Mouse (Mus musculus) lung, embryonic 15.5 days (tissue): ENCODE results near the gene Acbd5. TPM values are rescaled to one million over a fixed set of nuclear protein-coding genes. Genes with fewer than 3 reads are reported as not detected.
A peak's percentile ranks its signal among the peaks of the same experiment; 100 is the strongest.

ENCODE experiments used
- ATAC-seq: fragments of 200-750 bp; cut with Nextera tagmentation; 2 replicates; pipeline ENCODE4 v1.8.0; 2017; ENCODE audit warnings: moderate number of reproducible peaks, borderline replicate concordance; ENCODE audit not compliant: low FRiP score, low TSS enrichment; ENCODE audit errors: extremely low read depth
- H3K27ac ChIP-seq: fragments of 300-500 bp; sonication (generic); 2 replicates; pipeline ENCODE4 v1.5.1; 2015; ENCODE audit warnings: moderate library complexity, mild to moderate bottlenecking, inconsistent platforms
- H3K27me3 ChIP-seq: fragments of 300-500 bp; sonication (generic); 2 replicates; pipeline ENCODE4 v1.6.1; 2015; ENCODE audit warnings: inconsistent platforms
- H3K36me3 ChIP-seq: fragments of 300-500 bp; sonication (generic); 2 replicates; pipeline ENCODE4 v1.6.1; 2015; ENCODE audit warnings: inconsistent platforms
- H3K4me1 ChIP-seq: fragments of 300-500 bp; sonication (generic); 2 replicates; pipeline ENCODE4 v1.6.1; 2015; ENCODE audit warnings: inconsistent platforms
- H3K4me2 ChIP-seq: fragments of 300-500 bp; sonication (generic); 2 replicates; pipeline ENCODE4 v1.6.1; 2015; ENCODE audit warnings: inconsistent platforms, mild to moderate bottlenecking, moderate library complexity
- H3K4me3 ChIP-seq: fragments of 300-500 bp; sonication (generic); 2 replicates; pipeline ENCODE4 v1.5.1; 2015; ENCODE audit warnings: mild to moderate bottlenecking, inconsistent platforms
- H3K9ac ChIP-seq: fragments of 300-500 bp; sonication (generic); 2 replicates; pipeline ENCODE4 v1.6.1; 2015; ENCODE audit warnings: inconsistent platforms
- H3K9me3 ChIP-seq: fragments of 300-500 bp; sonication (generic); 2 replicates; pipeline ENCODE4 v1.6.1; 2016; ENCODE audit warnings: inconsistent platforms
- WGBS: fragments of 180-500 bp; shearing (Covaris S2); methylation state at CpG from one replicate; pipeline ENCODE4 v1.1.7; 2015; 5-methylcytosine and 5-hydroxymethylcytosine counted together
- polyA plus RNA-seq: library from polyadenylated mRNA; unstranded; fragments of >200 nt; fragmentation: Nextera tagmentation; extraction: Ambion mirVana; gene quantifications from 2 replicates; pipeline ENCODE4 v1.2.1, GENCODE M21; 2015

Acbd5 gene
- polyA plus RNA-seq, 1 experiment from 2014 or later = 30.7 TPM

DNA sequence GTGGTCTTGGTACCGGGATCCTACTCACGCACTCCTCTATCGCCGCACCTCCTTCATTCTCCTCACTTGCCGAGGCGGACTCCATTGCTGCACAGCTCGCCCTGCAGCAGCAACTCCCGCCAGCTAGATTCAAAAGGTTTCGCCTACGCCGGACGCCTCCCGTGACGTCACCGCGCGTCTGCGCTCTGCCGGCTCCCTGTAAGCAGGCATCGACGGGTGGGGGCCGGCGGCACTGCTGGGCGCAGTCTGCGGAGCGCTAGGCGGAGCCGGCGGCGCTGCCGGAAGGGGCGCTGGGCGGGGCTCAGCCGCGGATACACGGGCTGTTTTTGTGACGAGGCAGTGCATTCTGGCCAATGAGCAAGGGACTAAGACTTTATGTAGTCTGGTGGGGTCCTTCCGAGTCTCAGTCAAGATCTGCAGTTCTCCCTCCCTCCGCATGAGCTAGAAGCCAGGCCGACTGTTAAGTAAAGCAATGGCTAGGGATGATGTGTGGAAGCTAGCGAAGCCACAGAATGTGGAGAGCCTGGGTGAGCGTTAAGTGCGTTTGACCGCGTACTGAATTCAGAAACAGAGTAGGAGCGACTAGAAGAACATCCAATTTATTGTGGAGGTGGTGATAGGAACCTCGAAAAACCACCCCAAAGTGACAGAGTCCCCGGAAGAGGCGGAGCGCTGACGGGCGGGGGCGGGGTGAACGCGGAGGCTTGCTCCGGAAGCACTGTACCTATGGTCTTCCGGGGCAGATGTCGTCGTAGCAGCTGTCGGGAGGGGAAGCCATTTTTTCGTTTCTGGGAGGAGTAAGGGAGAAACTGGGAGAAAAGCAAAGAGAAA, 88.0 kb downstream of the Acbd5 start, which contains the start of the genes Mastl and Yme1l1:
Gene Mastl (minus strand): TSS at position 248 of the 831 bp plus-strand sequence.
Gene Yme1l1 (plus strand): TSS at position 593 of the 831 bp plus-strand sequence.
- H3K27me3 ChIP-seq = no peaks in the 10 kb centered on the region
- H3K4me1 ChIP-seq = peaks cover 26% of the 10 kb centered on the region
- peak within 1 kb of the TSS; percentile 99 for H3K27ac ChIP-seq
- H3K4me3 ChIP-seq = peak within 1 kb of the TSS; percentile 90
- H3K9ac ChIP-seq = peak within 1 kb of the TSS; percentile 85
- H3K9me3 ChIP-seq = no peaks in the 10 kb centered on the region
- WGBS = under 1% methylated on average over 61 of the region's 61 CpGs
- peak within 1 kb of the TSS; percentile 64 for H3K4me2 ChIP-seq
- H3K36me3 ChIP-seq = peaks cover 1% of the 10 kb centered on the region; the same call in 1 of the 2 replicates
- peak; percentile 100 for ATAC-seq

DNA sequence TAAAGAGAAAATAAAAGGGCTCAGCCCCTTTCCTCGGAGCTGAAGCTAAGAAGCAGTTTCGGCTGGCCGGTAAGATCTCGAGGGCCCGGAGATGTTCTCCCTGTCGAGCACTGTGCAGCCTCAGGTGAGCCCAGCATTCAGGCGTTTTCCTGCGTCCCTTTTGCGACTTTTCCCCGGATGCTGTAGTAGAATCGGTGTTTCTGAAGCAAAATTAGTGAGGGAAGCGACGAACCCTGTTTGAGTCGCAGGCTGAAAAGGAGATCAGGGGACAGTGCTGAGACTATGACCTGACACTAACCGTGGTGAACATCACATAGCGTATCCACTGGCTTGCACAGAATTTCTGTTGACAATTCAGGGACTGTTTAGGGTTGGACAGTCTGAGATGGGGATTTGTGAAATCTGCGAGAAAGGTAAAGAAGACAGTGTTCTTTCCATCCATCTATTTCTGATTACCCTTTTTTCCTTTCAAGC, 88.7 kb downstream of the Acbd5 start:
- Histone ChIP-seq H3K27ac (peak overlapping the region; percentile 99), H3K36me3 (peaks cover 4% of the 10 kb centered on the region; the same call in 1 of the 2 replicates), H3K9me3 (no peaks in the 10 kb centered on the region), H3K4me1 (peaks cover 26% of the 10 kb centered on the region), H3K9ac (peak overlapping the region; percentile 85), H3K4me3 (peak overlapping the region; percentile 90), H3K27me3 (no peaks in the 10 kb centered on the region), H3K4me2 (peak overlapping the region; percentile 64)
- no peak; the same call in 1 of the 2 replicates for ATAC-seq
- under 1% methylated on average over 17 of the region's 17 CpGs for WGBS

Other genes starting within 250 kb of the Acbd5 start
- 20.3 and 21.6 TPM in 2 replicates for gene Pdss1, start 172.6 kb upstream of the Acbd5 start, polyA plus RNA-seq
- 47.1 and 50.6 TPM in 2 replicates for gene Abi1, start 27.9 kb upstream of the Acbd5 start, polyA plus RNA-seq
- 13.1 and 15.2 TPM in 2 replicates for gene Mastl, start 87.9 kb downstream of the Acbd5 start, polyA plus RNA-seq
- gene Yme1l1, start 88.2 kb downstream of the Acbd5 start, polyA plus RNA-seq = 71.6 and 73.1 TPM in 2 replicates
- not detected in 2 replicates for gene 4931423N10Rik, start 139.3 kb downstream of the Acbd5 start, polyA plus RNA-seq